Mouse (Mus musculus) hindbrain, embryonic 10.5 days (tissue): ENCODE measurements at regions not wholly inside any gene's neighbourhood (a gene's known extent, or its start where the extent isn't known, plus 50 kb on each side); places are given as distances from the start of the nearest gene placed in this dataset.

Source experiments
- DNase-seq: peaks from one replicate; pipeline ENCODE4 v3.0.0-alpha.2; 2017; ENCODE audit warnings: low spot score
- H3K27ac ChIP-seq: fragments of 300-500 bp; sonication (generic); 2 replicates; pipeline ENCODE4 v1.5.1; 2016; ENCODE audit warnings: mild to moderate bottlenecking, moderate library complexity
- H3K27me3 ChIP-seq: fragments of 300-500 bp; sonication (generic); 2 replicates; pipeline ENCODE4 v1.6.1; 2016; ENCODE audit warnings: mild to moderate bottlenecking; ENCODE audit not compliant: poor library complexity, insufficient read depth, severe bottlenecking
- H3K36me3 ChIP-seq: fragments of 300-500 bp; sonication (generic); 2 replicates; pipeline ENCODE4 v1.6.1; 2016; ENCODE audit warnings: mild to moderate bottlenecking, moderate library complexity
- H3K4me1 ChIP-seq: fragments of 300-500 bp; sonication (generic); replicated peaks from 2 replicates; pipeline ENCODE4 v1.6.1; 2016; ENCODE audit warnings: mild to moderate bottlenecking
- H3K4me3 ChIP-seq: fragments of 300-500 bp; sonication (generic); 2 replicates; pipeline ENCODE4 v1.5.1; 2016; ENCODE audit warnings: mild to moderate bottlenecking, moderate library complexity
- H3K9me3 ChIP-seq: fragments of 300-500 bp; sonication (generic); 2 replicates; pipeline ENCODE4 v1.6.1; 2016; ENCODE audit warnings: mild to moderate bottlenecking, moderate library complexity
- WGBS: fragments of 180-500 bp; shearing (Covaris S2); methylation state at CpG from one replicate; pipeline ENCODE4 v1.1.7; 2016; 5-methylcytosine and 5-hydroxymethylcytosine counted together

- Histone ChIP-seq H3K36me3 (no peaks in the 10 kb centered on the region), H3K27ac (no peak overlapping the region), H3K9me3 (peaks cover 8% of the 10 kb centered on the region), H3K27me3 (no peaks in the 10 kb centered on the region), H3K4me1 (no peaks in the 10 kb centered on the region), H3K4me3 (no peak overlapping the region)
- 80% methylated on average over 3 of the region's 3 CpGs for WGBS
- DNase-seq = no peak
Measured at GRCm38 (mm10) chr14:80083724-80084123, 99.8 kb downstream of the Olfm4 start.

GRCm38 (mm10) chr14:80097238-80097637 is 113.4 kb downstream of the Olfm4 start:
- H3K27ac ChIP-seq = no peak overlapping the region
- H3K4me3 ChIP-seq = no peak overlapping the region
- H3K4me1 ChIP-seq = no peaks in the 10 kb centered on the region
- WGBS = 82% methylated on average over 1 of the region's 1 CpGs
- no peaks in the 10 kb centered on the region for H3K36me3 ChIP-seq
- H3K27me3 ChIP-seq = no peaks in the 10 kb centered on the region
- no peaks in the 10 kb centered on the region for H3K9me3 ChIP-seq
- DNase-seq = no peak

GRCm38 (mm10) chr14:80113115-80113687 is 129.3 kb downstream of the Olfm4 start:
- no peak overlapping the region for H3K4me3 ChIP-seq
- H3K27me3 ChIP-seq = no peaks in the 10 kb centered on the region
- H3K27ac ChIP-seq = no peak overlapping the region
- DNase-seq = no peak
- 87% methylated on average over 6 of the region's 6 CpGs for WGBS
- no peaks in the 10 kb centered on the region for H3K9me3 ChIP-seq
- H3K4me1 ChIP-seq = no peaks in the 10 kb centered on the region
- H3K36me3 ChIP-seq = no peaks in the 10 kb centered on the region

GRCm38 (mm10) chr14:80114326-80114725 is 130.4 kb downstream of the Olfm4 start:
- Histone ChIP-seq H3K27me3 (no peaks in the 10 kb centered on the region), H3K9me3 (no peaks in the 10 kb centered on the region), H3K27ac (no peak overlapping the region), H3K4me3 (no peak overlapping the region), H3K4me1 (no peaks in the 10 kb centered on the region), H3K36me3 (no peaks in the 10 kb centered on the region)
- DNase-seq = no peak

- Histone ChIP-seq H3K36me3 (no peaks in the 10 kb centered on the region), H3K27me3 (no peaks in the 10 kb centered on the region), H3K4me3 (no peak overlapping the region), H3K27ac (no peak overlapping the region), H3K9me3 (no peaks in the 10 kb centered on the region), H3K4me1 (peaks cover 3% of the 10 kb centered on the region; the same call in 1 of the 2 replicates)
- WGBS = 78% methylated on average over 4 of the region's 4 CpGs
- DNase-seq = no peak
Measured at GRCm38 (mm10) chr14:80125156-80125555, 141.3 kb downstream of the Olfm4 start.

- WGBS = 95% methylated on average over 2 of the region's 2 CpGs
- Histone ChIP-seq H3K36me3 (no peaks in the 10 kb centered on the region), H3K9me3 (no peaks in the 10 kb centered on the region), H3K27me3 (no peaks in the 10 kb centered on the region), H3K27ac (no peak overlapping the region), H3K4me3 (no peak overlapping the region), H3K4me1 (no peaks in the 10 kb centered on the region)
- DNase-seq = no peak
Measured at GRCm38 (mm10) chr14:80128181-80128580, 144.3 kb downstream of the Olfm4 start.

GRCm38 (mm10) chr14:80137541-80137940 is 153.7 kb downstream of the Olfm4 start:
- Histone ChIP-seq H3K36me3 (no peaks in the 10 kb centered on the region), H3K27me3 (no peaks in the 10 kb centered on the region), H3K4me1 (peaks cover 37% of the 10 kb centered on the region), H3K27ac (peak overlapping the region; percentile 56; the same call in 1 of the 2 replicates), H3K4me3 (no peak overlapping the region), H3K9me3 (no peaks in the 10 kb centered on the region)
- WGBS = 51% methylated on average over 5 of the region's 5 CpGs
- peak; percentile 6 for DNase-seq

GRCm38 (mm10) chr14:80138991-80139791 is 155.3 kb downstream of the Olfm4 start:
- peak overlapping the region; percentile 21; the same call in 1 of the 2 replicates for H3K4me3 ChIP-seq
- DNase-seq = peak; percentile 49
- H3K9me3 ChIP-seq = no peaks in the 10 kb centered on the region
- H3K27me3 ChIP-seq = no peaks in the 10 kb centered on the region
- no peaks in the 10 kb centered on the region for H3K36me3 ChIP-seq
- H3K27ac ChIP-seq = peak overlapping the region; percentile 85
- 14% methylated on average over 6 of the region's 6 CpGs for WGBS
- peaks cover 37% of the 10 kb centered on the region for H3K4me1 ChIP-seq

GRCm38 (mm10) chr14:80157002-80157401 is 173.1 kb downstream of the Olfm4 start:
- WGBS = 46% methylated on average over 6 of the region's 6 CpGs
- no peak overlapping the region for H3K27ac ChIP-seq
- no peaks in the 10 kb centered on the region for H3K4me1 ChIP-seq
- DNase-seq = peak; percentile 47
- no peaks in the 10 kb centered on the region for H3K9me3 ChIP-seq
- H3K27me3 ChIP-seq = no peaks in the 10 kb centered on the region
- H3K4me3 ChIP-seq = no peak overlapping the region
- no peaks in the 10 kb centered on the region for H3K36me3 ChIP-seq

- no peaks in the 10 kb centered on the region for H3K36me3 ChIP-seq
- no peaks in the 10 kb centered on the region for H3K9me3 ChIP-seq
- 38% methylated on average over 1 of the region's 1 CpGs for WGBS
- H3K27me3 ChIP-seq = no peaks in the 10 kb centered on the region
- H3K27ac ChIP-seq = no peak overlapping the region
- no peak overlapping the region for H3K4me3 ChIP-seq
- peaks cover 36% of the 10 kb centered on the region for H3K4me1 ChIP-seq
- no peak for DNase-seq
Measured at GRCm38 (mm10) chr14:80169211-80169610, 185.3 kb downstream of the Olfm4 start.

- peaks cover 36% of the 10 kb centered on the region for H3K4me1 ChIP-seq
- WGBS = 5% methylated on average over 11 of the region's 11 CpGs
- no peaks in the 10 kb centered on the region for H3K36me3 ChIP-seq
- peak overlapping the region; percentile 62; the same call in 1 of the 2 replicates for H3K27ac ChIP-seq
- DNase-seq = no peak
- H3K4me3 ChIP-seq = peak overlapping the region; percentile 24; the same call in 1 of the 2 replicates
- H3K9me3 ChIP-seq = no peaks in the 10 kb centered on the region
- no peaks in the 10 kb centered on the region for H3K27me3 ChIP-seq
Measured at GRCm38 (mm10) chr14:80170450-80171180, 186.7 kb downstream of the Olfm4 start.

GRCm38 (mm10) chr14:80172799-80173484 is 189.1 kb downstream of the Olfm4 start:
- peak overlapping the region; percentile 71; the same call in 1 of the 2 replicates for H3K27ac ChIP-seq
- peak; percentile 15 for DNase-seq
- H3K4me1 ChIP-seq = peaks cover 36% of the 10 kb centered on the region
- WGBS = 32% methylated on average over 4 of the region's 4 CpGs
- no peaks in the 10 kb centered on the region for H3K27me3 ChIP-seq
- no peaks in the 10 kb centered on the region for H3K9me3 ChIP-seq
- H3K36me3 ChIP-seq = no peaks in the 10 kb centered on the region
- no peak overlapping the region for H3K4me3 ChIP-seq
